Mouse (Mus musculus): Measurements from ENCODE around the gene BC049715. TPM values are rescaled to one million over a fixed set of nuclear protein-coding genes. Genes with fewer than 3 reads are reported as not detected.

The BC049715 gene
- polyA plus RNA-seq, 1 experiment from 2014 or later: 0.93 TPM

DNA sequence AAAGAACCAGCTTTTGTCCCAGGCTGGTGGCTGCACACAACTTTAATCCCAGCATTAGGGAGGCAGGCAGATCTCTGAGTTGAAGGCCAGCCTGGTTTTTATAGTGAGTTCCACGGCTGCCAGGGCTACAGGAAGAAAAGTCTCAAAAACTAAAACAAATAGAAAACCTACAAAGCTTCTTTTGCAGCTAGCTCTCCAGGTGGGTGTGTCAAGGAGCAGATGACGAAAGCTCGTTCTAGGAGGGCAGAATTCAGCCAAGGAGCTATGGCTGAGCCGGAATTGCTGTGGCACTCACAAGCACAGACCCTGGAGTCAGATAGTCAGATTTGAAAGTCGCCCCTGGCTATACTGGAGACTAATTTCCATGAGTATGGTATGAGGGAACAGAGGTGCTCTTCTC is 20.6 kb upstream of the BC049715 start:
- Histone ChIP-seq H3K9ac (ENCODE audit: low read depth, low read length) (peak overlapping the region; percentile 67), H3K36me3 (ENCODE audit: control insufficient read depth, insufficient read depth, low read length) (peaks cover 1% of the 10 kb centered on the region), H3K27ac (ENCODE audit: low read length) (peak overlapping the region; percentile 96), H3K4me2 (ENCODE audit: low read depth, low read length) (peak overlapping the region; percentile 72), H3K27me3 (replicated peaks; ENCODE audit: control insufficient read depth, insufficient read depth, low read length) (no peaks in the 10 kb centered on the region), H3K9me3 (ENCODE audit: control insufficient read depth, low read length) (no peaks in the 10 kb centered on the region), H3K4me1 (ENCODE audit: control insufficient read depth, insufficient read depth, low read length) (peaks cover 26% of the 10 kb centered on the region), H3K4me3 (ENCODE audit: low read length) (peak overlapping the region; percentile 40)
- ATAC-seq: no peak
- WGBS: 54% methylated on average over 5 of the region's 5 CpGs

DNA sequence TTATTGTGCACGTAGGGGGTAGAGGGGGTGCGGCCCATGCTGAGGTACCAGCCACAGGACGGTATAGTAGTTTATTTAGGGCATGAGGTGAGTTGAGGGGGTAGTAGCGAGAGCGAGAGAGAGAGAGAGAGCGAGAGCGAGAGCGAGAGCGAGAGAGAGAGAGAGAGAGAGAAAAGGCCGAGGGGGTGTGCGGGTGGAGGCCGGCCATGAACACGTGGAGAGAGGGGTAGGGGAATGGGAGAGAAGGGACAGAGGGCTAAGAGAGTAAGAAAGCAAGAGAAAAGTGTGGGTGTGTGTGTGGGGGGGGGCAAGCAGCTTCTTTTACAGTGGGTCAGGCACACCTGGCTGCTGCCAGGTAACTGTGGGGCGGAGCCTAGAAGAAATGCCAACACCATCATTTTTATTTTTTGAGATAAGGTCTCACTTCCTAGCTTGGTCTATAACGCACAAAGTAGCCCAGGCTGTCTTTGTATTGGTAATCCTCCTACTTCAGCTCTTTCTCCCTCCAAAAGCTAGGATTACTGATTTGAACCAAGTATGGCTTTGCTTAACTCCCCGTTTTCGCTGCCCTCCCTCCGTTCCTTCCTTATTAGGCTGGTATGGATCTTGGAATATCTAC is 19.9 kb upstream of the BC049715 start:
- WGBS: 33% methylated on average over 18 of the region's 18 CpGs
- Histone ChIP-seq H3K9me3 (ENCODE audit: control insufficient read depth, low read length) (no peaks in the 10 kb centered on the region), H3K27me3 (replicated peaks; ENCODE audit: control insufficient read depth, insufficient read depth, low read length) (no peaks in the 10 kb centered on the region), H3K4me3 (ENCODE audit: low read length) (peak overlapping the region; percentile 40), H3K9ac (ENCODE audit: low read depth, low read length) (peak overlapping the region; percentile 67), H3K4me1 (ENCODE audit: control insufficient read depth, insufficient read depth, low read length) (peaks cover 26% of the 10 kb centered on the region), H3K27ac (ENCODE audit: low read length) (peak overlapping the region; percentile 96), H3K36me3 (ENCODE audit: control insufficient read depth, insufficient read depth, low read length) (peaks cover 8% of the 10 kb centered on the region), H3K4me2 (ENCODE audit: low read depth, low read length) (peak overlapping the region; percentile 72)
- peak; percentile 17 for ATAC-seq

DNA sequence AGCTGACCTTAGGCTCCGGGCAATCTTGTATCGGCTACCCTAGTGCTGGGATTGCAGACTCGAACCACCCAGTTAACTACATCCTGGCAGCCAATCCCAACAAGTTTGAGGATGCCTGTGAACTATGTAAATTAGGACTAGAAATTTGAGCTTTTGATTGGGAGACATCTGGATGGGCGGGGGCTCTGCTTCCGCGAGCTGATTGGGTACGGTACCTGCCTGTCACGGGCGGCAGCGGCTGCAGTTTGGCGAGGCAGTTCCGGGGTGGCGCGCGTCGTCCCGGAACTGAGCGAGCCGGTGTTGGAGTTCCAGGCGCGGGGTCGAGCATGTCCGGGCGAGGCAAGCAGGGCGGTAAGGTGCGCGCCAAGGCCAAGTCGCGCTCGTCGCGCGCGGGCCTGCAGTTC is 19.4 kb upstream of the BC049715 start, which contains the start of gene H2afj:
TSS of gene H2afj (plus strand) at position 231 of the 404 bp plus-strand sequence.
- peak; percentile 82 for ATAC-seq
- Histone ChIP-seq H3K36me3 (ENCODE audit: control insufficient read depth, insufficient read depth, low read length) (peaks cover 8% of the 10 kb centered on the region), H3K4me1 (ENCODE audit: control insufficient read depth, insufficient read depth, low read length) (peaks cover 28% of the 10 kb centered on the region), H3K9me3 (ENCODE audit: control insufficient read depth, low read length) (no peaks in the 10 kb centered on the region), H3K4me2 (ENCODE audit: low read depth, low read length) (peak within 1 kb of the TSS; percentile 87), H3K4me3 (ENCODE audit: low read length) (peak within 1 kb of the TSS; percentile 86), H3K27me3 (replicated peaks; ENCODE audit: control insufficient read depth, insufficient read depth, low read length) (no peaks in the 10 kb centered on the region), H3K27ac (ENCODE audit: low read length) (peak within 1 kb of the TSS; percentile 96), H3K9ac (ENCODE audit: low read depth, low read length) (peak within 1 kb of the TSS; percentile 84)
- WGBS: under 1% methylated on average over 34 of the region's 34 CpGs

DNA sequence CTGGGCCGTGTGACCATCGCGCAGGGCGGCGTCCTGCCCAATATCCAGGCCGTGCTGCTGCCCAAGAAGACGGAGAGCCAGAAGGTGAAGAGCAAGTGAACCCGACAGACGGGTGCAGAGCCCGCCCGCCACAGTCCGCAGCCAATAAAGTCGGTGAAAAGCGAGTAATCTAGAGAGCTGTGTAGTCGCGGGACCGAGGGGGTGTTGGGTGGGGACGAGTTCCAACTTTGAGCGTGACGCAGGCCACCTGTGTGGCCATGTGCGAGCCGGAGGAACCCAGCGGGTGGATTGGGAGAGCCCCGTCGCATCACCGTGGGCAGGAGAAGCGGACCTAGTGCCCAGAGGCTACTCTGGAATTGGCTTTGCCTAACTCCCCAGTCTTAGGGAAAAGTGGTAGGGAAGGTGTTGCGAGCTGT is 18.8 kb upstream of the BC049715 start:
- Histone ChIP-seq H3K27ac (ENCODE audit: low read length) (peak overlapping the region; percentile 87), H3K4me2 (ENCODE audit: low read depth, low read length) (peak overlapping the region; percentile 87), H3K4me3 (ENCODE audit: low read length) (peak overlapping the region; percentile 86), H3K36me3 (ENCODE audit: control insufficient read depth, insufficient read depth, low read length) (peaks cover 8% of the 10 kb centered on the region), H3K9me3 (ENCODE audit: control insufficient read depth, low read length) (no peaks in the 10 kb centered on the region), H3K9ac (ENCODE audit: low read depth, low read length) (peak overlapping the region; percentile 84), H3K4me1 (ENCODE audit: control insufficient read depth, insufficient read depth, low read length) (peaks cover 25% of the 10 kb centered on the region), H3K27me3 (replicated peaks; ENCODE audit: control insufficient read depth, insufficient read depth, low read length) (no peaks in the 10 kb centered on the region)
- ATAC-seq: peak; percentile 15
- under 1% methylated on average over 28 of the region's 28 CpGs for WGBS

DNA sequence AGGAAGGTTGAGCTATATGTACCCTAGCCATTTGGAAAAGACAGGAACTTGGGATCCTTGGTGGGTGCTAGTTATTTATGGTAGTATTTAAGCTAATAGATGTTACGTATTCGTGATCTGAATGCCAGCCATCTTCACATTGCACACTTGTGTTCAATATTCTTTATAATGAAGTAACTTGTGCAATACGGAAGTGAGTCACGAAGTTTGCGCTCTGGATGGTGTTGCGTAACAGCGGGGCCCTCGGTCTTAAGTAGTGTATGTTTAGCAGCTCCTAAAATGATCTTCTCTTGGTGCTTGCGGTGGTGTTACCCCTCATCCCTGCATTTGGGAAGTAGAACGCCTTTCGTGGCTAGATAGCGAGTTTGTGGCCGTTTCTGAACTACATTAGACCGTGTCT is 18.3 kb upstream of the BC049715 start:
- Histone ChIP-seq H3K4me2 (ENCODE audit: low read depth, low read length) (peak overlapping the region; percentile 87), H3K27ac (ENCODE audit: low read length) (peak overlapping the region; percentile 87), H3K4me3 (ENCODE audit: low read length) (peak overlapping the region; percentile 86), H3K36me3 (ENCODE audit: control insufficient read depth, insufficient read depth, low read length) (peaks cover 12% of the 10 kb centered on the region), H3K9ac (ENCODE audit: low read depth, low read length) (peak overlapping the region; percentile 84), H3K27me3 (replicated peaks; ENCODE audit: control insufficient read depth, insufficient read depth, low read length) (no peaks in the 10 kb centered on the region), H3K9me3 (ENCODE audit: control insufficient read depth, low read length) (no peaks in the 10 kb centered on the region), H3K4me1 (ENCODE audit: control insufficient read depth, insufficient read depth, low read length) (peaks cover 25% of the 10 kb centered on the region)
- 0 out of 2 replicates have a peak, but pooled peaks have one; percentile 9 for ATAC-seq
- 24% methylated on average over 14 of the region's 14 CpGs for WGBS

DNA sequence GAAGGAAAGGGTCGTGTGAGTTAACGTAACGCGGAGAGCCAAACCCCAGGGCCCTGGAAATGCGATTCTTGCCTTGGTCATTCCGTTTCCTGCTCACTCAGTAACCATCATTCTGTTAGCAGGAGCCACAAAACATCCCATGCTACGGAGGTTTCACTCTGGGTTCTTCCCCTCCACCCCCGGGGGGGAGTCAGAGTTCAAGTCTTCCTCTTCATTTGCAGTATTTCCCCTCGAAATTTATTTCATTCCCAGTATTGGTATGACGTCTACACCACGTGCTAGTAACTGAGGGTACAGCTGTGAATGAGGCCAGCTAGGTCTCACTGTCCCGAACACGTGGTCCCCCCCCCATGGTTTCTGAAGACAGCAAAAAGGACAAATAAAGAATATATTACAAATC is 17.8 kb upstream of the BC049715 start:
- Histone ChIP-seq H3K4me1 (ENCODE audit: control insufficient read depth, insufficient read depth, low read length) (peaks cover 25% of the 10 kb centered on the region), H3K27me3 (replicated peaks; ENCODE audit: control insufficient read depth, insufficient read depth, low read length) (no peaks in the 10 kb centered on the region), H3K9ac (ENCODE audit: low read depth, low read length) (peak overlapping the region; percentile 84), H3K4me2 (ENCODE audit: low read depth, low read length) (peak overlapping the region; percentile 87), H3K4me3 (ENCODE audit: low read length) (peak overlapping the region; percentile 86), H3K27ac (ENCODE audit: low read length) (peak overlapping the region; percentile 9; the same call in 1 of the 2 replicates), H3K9me3 (ENCODE audit: control insufficient read depth, low read length) (no peaks in the 10 kb centered on the region), H3K36me3 (ENCODE audit: control insufficient read depth, insufficient read depth, low read length) (peaks cover 14% of the 10 kb centered on the region)
- no peak for ATAC-seq
- WGBS: 66% methylated on average over 13 of the region's 13 CpGs

DNA sequence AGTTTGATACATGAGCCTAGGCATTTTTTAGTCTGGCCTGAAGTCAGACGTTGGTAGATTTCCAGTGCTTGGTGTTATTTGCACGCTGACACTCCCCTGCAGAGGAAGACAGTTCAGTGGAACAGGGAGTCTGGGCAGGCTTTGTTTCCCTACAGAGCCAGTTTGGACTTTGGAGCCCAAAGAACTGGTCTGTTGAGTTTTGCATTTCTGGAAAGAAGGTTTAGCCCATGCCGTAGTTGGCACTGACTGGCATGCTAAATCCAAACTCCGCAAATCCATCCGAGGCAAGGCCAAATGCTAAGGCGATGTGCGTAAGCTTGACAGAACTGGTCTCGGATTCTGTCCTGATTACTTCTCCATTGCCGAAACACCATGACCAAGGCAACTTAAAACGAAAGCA is 16.2 kb upstream of the BC049715 start:
- Histone ChIP-seq H3K9ac (ENCODE audit: low read depth, low read length) (no peak overlapping the region), H3K4me2 (ENCODE audit: low read depth, low read length) (peak overlapping the region; percentile 27; the same call in 1 of the 2 replicates), H3K4me1 (ENCODE audit: control insufficient read depth, insufficient read depth, low read length) (peaks cover 22% of the 10 kb centered on the region), H3K27ac (ENCODE audit: low read length) (0 out of 2 replicates have a peak overlapping the region, but pooled peaks have one; percentile 7), H3K4me3 (ENCODE audit: low read length) (no peak overlapping the region), H3K36me3 (ENCODE audit: control insufficient read depth, insufficient read depth, low read length) (peaks cover 25% of the 10 kb centered on the region), H3K27me3 (replicated peaks; ENCODE audit: control insufficient read depth, insufficient read depth, low read length) (no peaks in the 10 kb centered on the region), H3K9me3 (ENCODE audit: control insufficient read depth, low read length) (no peaks in the 10 kb centered on the region)
- ATAC-seq: no peak
- WGBS: 79% methylated on average over 10 of the region's 10 CpGs

DNA sequence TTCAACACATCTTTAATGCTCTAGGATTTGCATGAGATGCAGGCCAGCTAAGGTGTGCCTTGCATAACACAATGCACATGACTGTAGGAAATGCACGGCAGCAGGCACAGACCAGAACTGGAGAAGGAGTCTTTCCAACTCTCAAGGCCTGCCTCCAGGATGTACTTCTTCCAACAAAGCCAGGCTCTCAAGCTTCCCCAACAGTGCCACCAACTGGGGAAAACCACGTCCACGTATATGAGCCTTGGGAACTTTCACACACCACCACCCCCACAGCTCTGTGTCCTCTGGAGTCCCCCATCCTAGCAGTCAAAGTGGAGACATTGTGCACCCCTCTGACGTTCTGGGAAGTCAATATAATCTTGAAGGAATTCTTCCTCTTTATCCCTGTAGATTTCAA is 14.3 kb upstream of the BC049715 start:
- peaks cover 40% of the 10 kb centered on the region for H3K36me3 ChIP-seq (ENCODE audit: control insufficient read depth, insufficient read depth, low read length)

DNA sequence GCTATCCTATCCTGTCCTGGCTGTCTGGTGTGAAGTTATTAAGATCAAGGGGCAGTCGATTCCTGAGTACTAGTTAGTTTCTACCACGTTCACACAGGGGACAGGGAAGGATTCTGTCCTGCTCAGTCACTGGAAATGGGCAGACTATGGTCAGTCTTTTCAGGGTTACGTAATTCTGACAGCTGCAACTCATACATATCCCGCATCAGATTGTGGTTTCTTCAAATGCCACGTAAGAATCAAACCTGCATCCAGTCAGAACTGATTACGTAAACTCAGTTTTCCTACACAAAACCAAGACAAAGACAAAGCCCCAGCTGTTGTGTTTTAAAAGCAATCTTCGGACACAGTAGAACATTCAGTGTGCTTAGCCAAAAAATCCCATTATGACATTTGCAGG is 12.0 kb upstream of the BC049715 start:
- H3K36me3 ChIP-seq (ENCODE audit: control insufficient read depth, insufficient read depth, low read length): peaks cover 47% of the 10 kb centered on the region
- H3K27me3 ChIP-seq (replicated peaks; ENCODE audit: control insufficient read depth, insufficient read depth, low read length): no peaks in the 10 kb centered on the region
- peaks cover 8% of the 10 kb centered on the region; the same call in 1 of the 2 replicates for H3K4me1 ChIP-seq (ENCODE audit: control insufficient read depth, insufficient read depth, low read length)
- no peak overlapping the region for H3K4me3 ChIP-seq (ENCODE audit: low read length)
- no peak overlapping the region for H3K9ac ChIP-seq (ENCODE audit: low read depth, low read length)
- WGBS: 96% methylated on average over 7 of the region's 7 CpGs
- H3K27ac ChIP-seq (ENCODE audit: low read length): no peak overlapping the region
- no peaks in the 10 kb centered on the region for H3K9me3 ChIP-seq (ENCODE audit: control insufficient read depth, low read length)
- ATAC-seq: no peak
- no peak overlapping the region for H3K4me2 ChIP-seq (ENCODE audit: low read depth, low read length)

More for the DNA sequence above, 14.3 kb upstream of the BC049715 start:
- H3K27ac ChIP-seq (ENCODE audit: low read length): 0 out of 2 replicates have a peak overlapping the region, but pooled peaks have one; percentile 18
- peaks cover 17% of the 10 kb centered on the region for H3K4me1 ChIP-seq (ENCODE audit: control insufficient read depth, insufficient read depth, low read length)
- no peak overlapping the region for H3K9ac ChIP-seq (ENCODE audit: low read depth, low read length)
- no peaks in the 10 kb centered on the region for H3K27me3 ChIP-seq (replicated peaks; ENCODE audit: control insufficient read depth, insufficient read depth, low read length)
- H3K9me3 ChIP-seq (ENCODE audit: control insufficient read depth, low read length): no peaks in the 10 kb centered on the region
- 37% methylated on average over 4 of the region's 4 CpGs for WGBS
- no peak for ATAC-seq
- no peak overlapping the region for H3K4me2 ChIP-seq (ENCODE audit: low read depth, low read length)
- H3K4me3 ChIP-seq (ENCODE audit: low read length): no peak overlapping the region
